Mouse (Mus musculus) thymus, adult 2 months (tissue): ENCODE results near the gene Gm48552.

Source experiments
- CTCF ChIP-seq: fragments of 200-500 bp; IDR thresholded peaks from 2 replicates; pipeline ENCODE4 v1.5.1; 2012; ENCODE audit warnings: mild to moderate bottlenecking, control low read depth, low read length, moderate library complexity, borderline replicate concordance; ENCODE audit not compliant: control insufficient read depth, poor library complexity, insufficient read depth; ENCODE audit errors: extremely low read depth
- POLR2A ChIP-seq: fragments of 200-500 bp; IDR thresholded peaks from 2 replicates; pipeline ENCODE4 v1.6.1; 2012; ENCODE audit warnings: mild to moderate bottlenecking, low read length, control low read depth, moderate library complexity; ENCODE audit not compliant: control insufficient read depth, poor library complexity, insufficient read depth; ENCODE audit errors: extremely low read depth

GRCm38 (mm10) chr10:81430831-81431525 lies 42.2 kb downstream of the Gm48552 start:
- no peak; the same call in 1 of the 2 replicates for TF ChIP-seq CTCF
- no peak for TF ChIP-seq POLR2A
